Mouse (Mus musculus) CH12.LX (cell line): ENCODE measurements around the gene Phf23.
A peak's percentile ranks its signal among the peaks of the same experiment; 100 is the strongest.

ENCODE experiments used
- CHD2 ChIP-seq: IDR thresholded peaks from 2 replicates; pipeline ENCODE4 v1.6.1; 2011; ENCODE audit warnings: low read length, improper control_type of control experiment
- CTCF ChIP-seq, 2 experiments: IDR thresholded peaks in 1 of 2; conservative IDR thresholded peaks in 1 of 2; 2 replicates each; pipeline ENCODE4 v1.5.1; 2011 to 2012; ENCODE audit warnings: low read depth in 2 of 2, low read length in 2 of 2, improper control_type of control experiment in 1 of 2, inconsistent platforms in 1 of 2, mild to moderate bottlenecking in 1 of 2, moderate library complexity in 1 of 2
- JUND ChIP-seq: conservative IDR thresholded peaks from 2 replicates; pipeline ENCODE4 v1.6.1; 2011; ENCODE audit warnings: low read depth, low read length, improper control_type of control experiment
- SIN3A ChIP-seq: IDR thresholded peaks from 2 replicates; pipeline ENCODE4 v1.6.1; 2012; ENCODE audit warnings: low read length, improper control_type of control experiment, inconsistent platforms
- TCF12 ChIP-seq: IDR thresholded peaks from 2 replicates; pipeline ENCODE4 v1.6.1; 2014; ENCODE audit warnings: low read depth, mild to moderate bottlenecking, inconsistent platforms, low read length, improper control_type of control experiment
- ZKSCAN1 ChIP-seq: IDR thresholded peaks from 2 replicates; pipeline ENCODE4 v1.6.1; 2012; ENCODE audit warnings: low read depth, inconsistent platforms, low read length, improper control_type of control experiment, borderline replicate concordance
- ZMIZ1 ChIP-seq: IDR thresholded peaks from 2 replicates; pipeline ENCODE4 v1.6.1; 2012; ENCODE audit warnings: low read depth, mild to moderate bottlenecking, inconsistent platforms, low read length, improper control_type of control experiment

- TF ChIP-seq CTCF (conservative IDR thresholded peaks at IDR 0.05 in 1 of 2, IDR thresholded peaks at IDR 0.05 in 1 of 2; ENCODE audit: low read depth in 2 of 2, low read length in 2 of 2) (no peak), SIN3A (peak; percentile 11; the same call in 1 of the 2 replicates), TCF12 (peak; percentile 24; the same call in 1 of the 2 replicates), CHD2 (no peak), ZMIZ1 (no peak), JUND (no peak), ZKSCAN1 (no peak)
Measured at GRCm38 (mm10) chr11:69945997-69946891, 49.3 kb upstream of the Phf23 start.
